Mouse (Mus musculus): ENCODE measurements around the gene Aoc2. TPM values are rescaled to one million over a fixed set of nuclear protein-coding genes. Genes with fewer than 3 reads are reported as not detected.

Aoc2 gene
- total and polyA plus RNA-seq, 3 experiments, result 3.6 to 10.7 (median 5.5) TPM

DNA sequence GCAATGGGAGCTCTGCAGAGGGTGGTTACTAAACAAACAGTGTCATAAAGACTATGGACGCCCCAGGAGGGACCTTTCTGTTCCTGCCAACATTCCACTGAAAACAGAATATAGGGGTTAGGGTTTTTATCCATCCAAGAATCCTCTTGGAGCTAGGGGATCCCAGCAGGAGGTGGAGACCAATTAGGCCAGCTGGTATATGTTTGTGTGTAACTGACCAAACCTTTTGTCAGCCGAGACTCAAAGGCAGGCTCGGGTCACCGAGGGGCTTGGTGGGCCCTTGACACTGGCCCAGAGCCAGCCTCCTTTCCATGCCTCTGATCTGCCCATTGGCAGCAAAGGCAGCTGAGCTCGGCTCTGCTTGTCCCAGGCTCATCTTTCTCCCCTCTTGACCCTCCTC, 42.0 kb upstream of the Aoc2 start:
- Histone ChIP-seq H3K9me3 (replicated peaks; ENCODE audit: low read length) (no peaks in the 10 kb centered on the region), H3K27ac (ENCODE audit: insufficient read depth, low read depth) (no peak overlapping the region), H3K36me3 (replicated peaks in 1 of 2; ENCODE audit: control insufficient read depth in 1 of 2, insufficient read depth in 1 of 2, low read length in 1 of 2) (peaks cover 11 to 46% of the 10 kb centered on the region in 2 experiments), H3K79me2 (replicated peaks; ENCODE audit: control insufficient read depth, extremely low read depth, insufficient read depth, poor library complexity, severe bottlenecking) (no peaks in the 10 kb centered on the region; the same call in 1 of the 2 replicates), H3K4me3 (replicated peaks in 1 of 3; ENCODE audit: low read depth in 2 of 3, low read length in 2 of 3, poor library complexity in 1 of 3) (no peak overlapping the region), H3K4me1 (ENCODE audit: control insufficient read depth in 1 of 2, insufficient read depth in 2 of 2) (peaks cover 6 to 21% of the 10 kb centered on the region in 2 experiments; a peak in 3 of 4 replicates), H3K9ac (ENCODE audit: insufficient read depth, low read depth) (no peak overlapping the region), H3K4me2 (ENCODE audit: insufficient read depth, low read depth, poor library complexity, severe bottlenecking) (no peak overlapping the region), H3K27me3 (replicated peaks) (no peaks in the 10 kb centered on the region)
- TF ChIP-seq MAFK (IDR thresholded peaks at IDR 0.05; ENCODE audit: insufficient replicate concordance, low read length), result no peak
- no peak for TF ChIP-seq ZKSCAN1 (IDR thresholded peaks at IDR 0.05; ENCODE audit: borderline replicate concordance, low read depth, low read length)
- TF ChIP-seq E2F4 (IDR thresholded peaks at IDR 0.05; ENCODE audit: insufficient replicate concordance, low read depth, low read length), result no peak
- no peak for TF ChIP-seq MYC (IDR thresholded peaks at IDR 0.05; ENCODE audit: low read depth, low read length)
- no peak for TF ChIP-seq USF1 (IDR thresholded peaks at IDR 0.05; ENCODE audit: low read depth, low read length)
- no peak for TF ChIP-seq ETS1 (conservative IDR thresholded peaks at IDR 0.05; ENCODE audit: low read depth, low read length)
- no peak for TF ChIP-seq POLR2A (IDR thresholded peaks at IDR 0.05; ENCODE audit: low read depth, low read length)
- TF ChIP-seq JUND (conservative IDR thresholded peaks at IDR 0.05; ENCODE audit: low read depth, low read length), result no peak
- no peak for TF ChIP-seq PAX5 (IDR thresholded peaks at IDR 0.05; ENCODE audit: low read length)
- no peak for TF ChIP-seq EP300 (IDR thresholded peaks at IDR 0.05; ENCODE audit: low read length)
- no peak for TF ChIP-seq NRF1 (IDR thresholded peaks at IDR 0.05; ENCODE audit: low read depth, low read length)
- TF ChIP-seq RCOR1 (conservative IDR thresholded peaks at IDR 0.05; ENCODE audit: low read depth, low read length), result no peak
- no peak for TF ChIP-seq GABPA (IDR thresholded peaks at IDR 0.05; ENCODE audit: insufficient replicate concordance, low read depth, low read length)
- TF ChIP-seq ZMIZ1 (IDR thresholded peaks at IDR 0.05; ENCODE audit: low read depth, low read length), result no peak
- no peak for TF ChIP-seq CHD2 (IDR thresholded peaks at IDR 0.05; ENCODE audit: low read length)
- no peak for TF ChIP-seq MXI1 (IDR thresholded peaks at IDR 0.05; ENCODE audit: low read depth, low read length)
- no peak for TF ChIP-seq UBTF (IDR thresholded peaks at IDR 0.05; ENCODE audit: low read depth, low read length)
- no peak for TF ChIP-seq TBP (conservative IDR thresholded peaks at IDR 0.05; ENCODE audit: low read depth, low read length)
- in situ Hi-C loops (cut with MboI; ENCODE audit: low pct_ligation_motif_present, low pct_unique_long_range_greater_than_20kb, low sequenced_read_pairs) (no loop called here), dilution Hi-C loops (cut with MboI; ENCODE audit: extremely low pct_ligation_motif_present, extremely low pct_unique_long_range_greater_than_20kb, low sequenced_read_pairs) (no loop called here)
- DNase-seq (ENCODE audit: extremely low read depth), result no peak

DNA sequence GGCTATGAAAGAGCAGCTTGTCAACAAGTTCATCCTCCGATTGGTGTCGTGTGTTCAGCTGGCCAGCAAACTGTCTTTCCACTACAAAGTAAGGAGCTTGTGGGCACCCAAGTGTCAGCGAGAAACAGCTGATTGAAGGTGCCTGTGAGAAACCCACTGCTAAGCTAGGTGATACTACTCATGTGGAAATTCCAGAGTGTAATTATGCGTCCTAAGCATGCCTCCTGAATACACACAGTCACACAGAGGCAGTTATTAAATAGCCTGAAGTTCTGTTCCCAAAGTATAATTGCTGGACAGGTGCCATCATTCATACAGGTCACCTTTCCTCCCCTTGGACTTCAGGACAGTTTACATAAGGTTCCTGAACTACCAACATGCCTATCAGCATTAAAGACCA, 41.1 kb upstream of the Aoc2 start:
- DNase-seq (ENCODE audit: extremely low read depth), result no peak
- dilution Hi-C loops (cut with MboI; ENCODE audit: extremely low pct_ligation_motif_present, extremely low pct_unique_long_range_greater_than_20kb, low sequenced_read_pairs) (no loop called here), in situ Hi-C loops (cut with MboI; ENCODE audit: low pct_ligation_motif_present, low pct_unique_long_range_greater_than_20kb, low sequenced_read_pairs) (no loop called here)
- Histone ChIP-seq H3K9me3 (replicated peaks; ENCODE audit: low read length) (no peaks in the 10 kb centered on the region), H3K27ac (ENCODE audit: insufficient read depth, low read depth) (no peak overlapping the region), H3K36me3 (replicated peaks in 1 of 2; ENCODE audit: control insufficient read depth in 1 of 2, insufficient read depth in 1 of 2, low read length in 1 of 2) (peaks cover 16 to 55% of the 10 kb centered on the region in 2 experiments), H3K27me3 (replicated peaks) (no peaks in the 10 kb centered on the region), H3K4me2 (ENCODE audit: insufficient read depth, low read depth, poor library complexity, severe bottlenecking) (no peak overlapping the region), H3K4me3 (replicated peaks in 1 of 3; ENCODE audit: low read depth in 2 of 3, low read length in 2 of 3, poor library complexity in 1 of 3) (no peak overlapping the region), H3K9ac (ENCODE audit: insufficient read depth, low read depth) (no peak overlapping the region), H3K79me2 (replicated peaks; ENCODE audit: control insufficient read depth, extremely low read depth, insufficient read depth, poor library complexity, severe bottlenecking) (no peaks in the 10 kb centered on the region), H3K4me1 (ENCODE audit: control insufficient read depth in 1 of 2, insufficient read depth in 2 of 2) (peaks cover 6 to 19% of the 10 kb centered on the region in 2 experiments; a peak in 3 of 4 replicates)
- TF ChIP-seq POLR2AphosphoS2 (IDR thresholded peaks at IDR 0.05; ENCODE audit: low read depth, low read length) (no peak), TBP (conservative IDR thresholded peaks at IDR 0.05; ENCODE audit: low read depth, low read length) (no peak), UBTF (IDR thresholded peaks at IDR 0.05; ENCODE audit: low read depth, low read length) (no peak), GABPA (IDR thresholded peaks at IDR 0.05; ENCODE audit: insufficient replicate concordance, low read depth, low read length) (no peak), JUN (IDR thresholded peaks at IDR 0.05; ENCODE audit: insufficient read depth, low read depth, low read length) (no peak), JUND (conservative IDR thresholded peaks at IDR 0.05; ENCODE audit: low read depth, low read length) (no peak), HCFC1 (IDR thresholded peaks at IDR 0.05; ENCODE audit: low read depth, low read length) (no peak), MAFK (IDR thresholded peaks at IDR 0.05; ENCODE audit: insufficient replicate concordance, low read length) (no peak), TCF12 (IDR thresholded peaks at IDR 0.05; ENCODE audit: low read depth, low read length) (no peak)
